Mouse (Mus musculus) forebrain, embryonic 13.5 days (tissue): ENCODE measurements at regions not wholly inside any gene's neighbourhood (a gene's known extent, or its start where the extent isn't known, plus 50 kb on each side); places are given as distances from the start of the nearest gene placed in this dataset.

Source experiments
- ATAC-seq: fragments of 200-750 bp; cut with Nextera tagmentation; 2 replicates; pipeline ENCODE4 v1.8.0; 2017
- H3K27ac ChIP-seq: fragments of 300-500 bp; sonication (generic); 2 replicates; pipeline ENCODE4 v1.5.1; 2015; ENCODE audit warnings: inconsistent platforms, mild to moderate bottlenecking, moderate library complexity
- H3K27me3 ChIP-seq: fragments of 300-500 bp; sonication (generic); 2 replicates; pipeline ENCODE4 v1.6.1; 2015; ENCODE audit warnings: mild to moderate bottlenecking, inconsistent platforms
- H3K36me3 ChIP-seq: fragments of 300-500 bp; sonication (generic); 2 replicates; pipeline ENCODE4 v1.6.1; 2015; ENCODE audit warnings: mild to moderate bottlenecking, inconsistent platforms; ENCODE audit not compliant: poor library complexity, severe bottlenecking
- H3K4me1 ChIP-seq: fragments of 300-500 bp; sonication (generic); 2 replicates; pipeline ENCODE4 v1.6.1; 2015; ENCODE audit warnings: inconsistent platforms
- H3K4me2 ChIP-seq: fragments of 300-500 bp; sonication (generic); 2 replicates; pipeline ENCODE4 v1.6.1; 2015; ENCODE audit warnings: inconsistent platforms, mild to moderate bottlenecking, moderate library complexity
- H3K4me3 ChIP-seq: fragments of 300-500 bp; sonication (generic); 2 replicates; pipeline ENCODE4 v1.5.1; 2015; ENCODE audit warnings: mild to moderate bottlenecking, inconsistent platforms
- H3K9ac ChIP-seq: fragments of 300-500 bp; sonication (generic); 2 replicates; pipeline ENCODE4 v1.6.1; 2015; ENCODE audit warnings: mild to moderate bottlenecking, inconsistent platforms
- H3K9me3 ChIP-seq: fragments of 300-500 bp; sonication (generic); replicated peaks from 2 replicates; pipeline ENCODE4 v1.6.1; 2016; ENCODE audit warnings: inconsistent platforms
- WGBS: fragments of 180-500 bp; shearing (Covaris S2); methylation state at CpG from one replicate; pipeline ENCODE4 v1.1.7; 2015; 5-methylcytosine and 5-hydroxymethylcytosine counted together

GRCm38 (mm10) chr11:27280791-27281190, 687.0 kb upstream of the Vrk2 start:
- WGBS = 69% methylated on average over 3 of the region's 3 CpGs
- Histone ChIP-seq H3K4me3 (no peak overlapping the region), H3K4me1 (no peaks in the 10 kb centered on the region), H3K36me3 (no peaks in the 10 kb centered on the region), H3K9ac (no peak overlapping the region), H3K9me3 (peaks cover 8% of the 10 kb centered on the region), H3K27me3 (no peaks in the 10 kb centered on the region), H3K4me2 (no peak overlapping the region), H3K27ac (no peak overlapping the region)
- no peak for ATAC-seq

- ATAC-seq = peak; percentile 83
- H3K4me3 ChIP-seq = no peak overlapping the region
- H3K36me3 ChIP-seq = no peaks in the 10 kb centered on the region
- no peak overlapping the region for H3K27ac ChIP-seq
- H3K4me2 ChIP-seq = no peak overlapping the region
- no peaks in the 10 kb centered on the region for H3K9me3 ChIP-seq
- no peaks in the 10 kb centered on the region for H3K4me1 ChIP-seq
- H3K27me3 ChIP-seq = no peaks in the 10 kb centered on the region
- H3K9ac ChIP-seq = no peak overlapping the region
- 8% methylated on average over 1 of the region's 1 CpGs for WGBS
Measured at GRCm38 (mm10) chr11:27264253-27264652, 670.5 kb upstream of the Vrk2 start.

GRCm38 (mm10) chr11:27258521-27258920, 664.7 kb upstream of the Vrk2 start:
- H3K9me3 ChIP-seq = no peaks in the 10 kb centered on the region

GRCm38 (mm10) chr11:27235884-27236283, 642.1 kb upstream of the Vrk2 start:
- ATAC-seq = no peak
- WGBS = 90% methylated on average over 1 of the region's 1 CpGs
- H3K36me3 ChIP-seq = no peaks in the 10 kb centered on the region

More at GRCm38 (mm10) chr11:27258521-27258920, 664.7 kb upstream of the Vrk2 start:
- WGBS = 69% methylated on average over 1 of the region's 1 CpGs
- Histone ChIP-seq H3K36me3 (no peaks in the 10 kb centered on the region), H3K4me2 (no peak overlapping the region), H3K4me3 (no peak overlapping the region), H3K4me1 (no peaks in the 10 kb centered on the region), H3K27me3 (no peaks in the 10 kb centered on the region), H3K9ac (no peak overlapping the region), H3K27ac (no peak overlapping the region)
- ATAC-seq = no peak

GRCm38 (mm10) chr11:27226454-27226853, 632.7 kb upstream of the Vrk2 start:
- Histone ChIP-seq H3K9me3 (no peaks in the 10 kb centered on the region), H3K4me3 (no peak overlapping the region), H3K4me1 (no peaks in the 10 kb centered on the region), H3K27me3 (no peaks in the 10 kb centered on the region), H3K36me3 (no peaks in the 10 kb centered on the region), H3K9ac (no peak overlapping the region), H3K27ac (no peak overlapping the region), H3K4me2 (no peak overlapping the region)
- ATAC-seq = no peak

More at GRCm38 (mm10) chr11:27235884-27236283, 642.1 kb upstream of the Vrk2 start:
- Histone ChIP-seq H3K27me3 (no peaks in the 10 kb centered on the region), H3K9ac (no peak overlapping the region), H3K4me1 (no peaks in the 10 kb centered on the region), H3K27ac (no peak overlapping the region), H3K4me3 (no peak overlapping the region), H3K4me2 (no peak overlapping the region), H3K9me3 (no peaks in the 10 kb centered on the region)

- no peaks in the 10 kb centered on the region for H3K27me3 ChIP-seq
- H3K9ac ChIP-seq = no peak overlapping the region
- H3K27ac ChIP-seq = no peak overlapping the region
- H3K4me2 ChIP-seq = no peak overlapping the region
- no peak for ATAC-seq
- 72% methylated on average over 3 of the region's 3 CpGs for WGBS
- no peaks in the 10 kb centered on the region for H3K4me1 ChIP-seq
- no peak overlapping the region for H3K4me3 ChIP-seq
- H3K36me3 ChIP-seq = no peaks in the 10 kb centered on the region
- H3K9me3 ChIP-seq = no peaks in the 10 kb centered on the region
Measured at GRCm38 (mm10) chr11:27222436-27222835, 628.6 kb upstream of the Vrk2 start.

GRCm38 (mm10) chr11:27221956-27222355, 628.2 kb upstream of the Vrk2 start:
- Histone ChIP-seq H3K36me3 (no peaks in the 10 kb centered on the region), H3K27ac (no peak overlapping the region), H3K9me3 (no peaks in the 10 kb centered on the region), H3K4me3 (no peak overlapping the region), H3K4me2 (no peak overlapping the region), H3K9ac (no peak overlapping the region), H3K4me1 (no peaks in the 10 kb centered on the region), H3K27me3 (no peaks in the 10 kb centered on the region)
- no peak for ATAC-seq
- 89% methylated on average over 1 of the region's 1 CpGs for WGBS

GRCm38 (mm10) chr11:27219715-27220699, 626.2 kb upstream of the Vrk2 start:
- Histone ChIP-seq H3K4me2 (no peak overlapping the region), H3K4me3 (no peak overlapping the region), H3K9ac (no peak overlapping the region), H3K4me1 (no peaks in the 10 kb centered on the region), H3K36me3 (no peaks in the 10 kb centered on the region), H3K27me3 (no peaks in the 10 kb centered on the region), H3K27ac (no peak overlapping the region), H3K9me3 (no peaks in the 10 kb centered on the region)
- WGBS = 44% methylated on average over 6 of the region's 6 CpGs
- ATAC-seq = peak; percentile 87

GRCm38 (mm10) chr11:27215752-27216151, 622.0 kb upstream of the Vrk2 start:
- no peak for ATAC-seq
- Histone ChIP-seq H3K9me3 (no peaks in the 10 kb centered on the region), H3K4me2 (no peak overlapping the region), H3K9ac (no peak overlapping the region), H3K4me1 (no peaks in the 10 kb centered on the region), H3K27me3 (no peaks in the 10 kb centered on the region), H3K4me3 (no peak overlapping the region), H3K27ac (no peak overlapping the region), H3K36me3 (no peaks in the 10 kb centered on the region)
- WGBS = 76% methylated on average over 3 of the region's 3 CpGs

GRCm38 (mm10) chr11:27203330-27204214, 609.8 kb upstream of the Vrk2 start:
- Histone ChIP-seq H3K36me3 (no peaks in the 10 kb centered on the region), H3K4me1 (no peaks in the 10 kb centered on the region), H3K9me3 (0 out of 2 replicates have a peak, but pooled peaks cover 3% of the 10 kb centered on the region), H3K27ac (no peak overlapping the region), H3K4me3 (no peak overlapping the region), H3K27me3 (no peaks in the 10 kb centered on the region), H3K9ac (no peak overlapping the region), H3K4me2 (no peak overlapping the region)
- 75% methylated on average over 17 of the region's 17 CpGs for WGBS
- ATAC-seq = peak; percentile 72

- Histone ChIP-seq H3K36me3 (no peaks in the 10 kb centered on the region), H3K27ac (no peak overlapping the region), H3K4me1 (no peaks in the 10 kb centered on the region), H3K4me3 (no peak overlapping the region), H3K9ac (no peak overlapping the region), H3K9me3 (no peaks in the 10 kb centered on the region), H3K4me2 (no peak overlapping the region), H3K27me3 (no peaks in the 10 kb centered on the region)
- 81% methylated on average over 2 of the region's 2 CpGs for WGBS
- no peak for ATAC-seq
Measured at GRCm38 (mm10) chr11:27184035-27184434, 590.2 kb upstream of the Vrk2 start.

- no peak for ATAC-seq
- no peaks in the 10 kb centered on the region for H3K27me3 ChIP-seq
Measured at GRCm38 (mm10) chr11:27183422-27183821, 589.6 kb upstream of the Vrk2 start.

More at GRCm38 (mm10) chr11:27183422-27183821, 589.6 kb upstream of the Vrk2 start:
- Histone ChIP-seq H3K4me3 (no peak overlapping the region), H3K4me2 (no peak overlapping the region), H3K9ac (no peak overlapping the region), H3K27ac (no peak overlapping the region), H3K36me3 (no peaks in the 10 kb centered on the region), H3K9me3 (no peaks in the 10 kb centered on the region), H3K4me1 (no peaks in the 10 kb centered on the region)
